Mouse (Mus musculus): ENCODE results near the gene Them7.

The Them7 gene

DNA sequence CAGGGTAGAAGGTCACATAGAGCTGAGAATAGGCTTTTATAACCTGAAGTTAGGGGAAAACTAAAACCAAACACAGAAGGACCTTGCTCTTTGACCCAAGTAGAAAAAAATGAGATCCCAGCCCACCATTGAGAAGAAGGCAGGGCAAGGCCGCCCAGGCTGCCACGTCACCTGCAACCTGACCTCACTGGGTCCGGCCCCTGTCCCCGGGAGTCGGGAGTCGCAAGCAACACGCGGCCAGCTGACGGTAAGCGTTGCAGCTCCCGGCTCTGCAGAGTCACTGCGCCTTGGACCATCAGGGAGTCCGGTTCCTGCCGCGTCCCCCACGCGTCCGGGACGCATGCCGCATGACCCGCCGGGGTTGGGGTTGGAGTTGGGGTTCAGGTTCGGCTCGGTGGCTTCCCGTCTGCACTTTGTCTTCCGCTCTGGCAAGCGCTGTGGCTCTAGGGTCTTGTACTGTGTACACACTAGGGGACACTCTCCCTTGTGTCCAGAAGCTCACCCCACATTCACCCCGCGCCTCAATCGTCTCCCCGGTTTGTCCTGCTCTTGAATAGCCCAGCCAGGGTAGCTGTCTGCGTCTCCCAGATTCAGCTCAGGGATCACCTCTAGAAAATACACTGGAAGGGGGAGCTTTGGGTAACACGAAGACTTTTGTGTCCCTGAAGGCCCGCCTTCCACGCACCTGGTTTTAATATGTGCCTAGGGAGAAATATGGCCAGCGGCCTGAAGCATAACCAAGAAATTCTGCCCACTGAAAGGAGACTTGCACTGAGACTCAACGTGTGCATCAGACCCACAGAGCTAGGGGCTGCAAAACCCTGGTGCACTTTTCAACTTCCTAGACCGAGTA is at the start of gene Them7:
Gene Them7 (plus strand): TSS at position 187 of the 853 bp plus-strand sequence.
- peak; percentile 63 for DNase-seq (ENCODE audit: extremely low spot score, low spot score)

DNA sequence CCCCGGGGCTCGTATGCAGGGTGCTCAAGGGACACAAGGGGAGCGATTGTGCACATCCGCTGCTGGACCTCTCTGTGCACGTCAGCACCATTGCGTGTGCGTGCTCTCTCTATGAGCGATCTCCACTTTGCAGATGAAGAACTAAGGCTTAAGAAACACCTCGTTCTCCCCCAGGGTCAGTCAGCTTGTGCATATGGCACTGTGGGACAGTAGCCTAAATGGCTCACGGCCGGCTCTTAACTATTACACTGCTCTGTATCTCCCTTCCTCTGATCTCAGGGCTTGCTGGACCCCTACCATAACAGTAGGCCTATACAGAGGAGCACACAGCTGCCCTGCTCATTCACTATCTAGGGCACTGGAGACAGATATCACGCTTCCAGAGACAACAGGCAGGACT is 45.2 kb upstream of the Them7 start:
- no peak for DNase-seq (ENCODE audit: extremely low spot score, low spot score)

DNA sequence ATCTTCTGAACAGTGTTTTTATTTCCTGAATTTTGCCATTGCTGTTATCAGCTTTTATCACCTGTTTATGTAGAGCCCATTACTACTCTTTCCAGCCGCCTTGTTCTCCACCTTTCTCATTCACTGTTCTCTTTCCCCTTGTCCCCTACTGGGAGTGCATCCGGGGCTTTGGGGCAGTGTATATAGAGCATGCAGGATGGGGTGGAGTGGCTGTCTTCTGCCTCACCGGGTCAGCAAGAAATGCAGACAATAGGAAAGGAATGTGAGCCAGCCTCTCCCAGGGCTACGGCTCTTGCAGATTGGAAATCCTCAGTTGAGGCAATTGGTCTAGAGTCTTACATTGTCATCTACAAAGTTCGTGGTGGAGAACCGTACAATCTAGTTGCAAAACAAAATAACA is 41.6 kb upstream of the Them7 start:
- DNase-seq (ENCODE audit: extremely low spot score, low spot score), result no peak

DNA sequence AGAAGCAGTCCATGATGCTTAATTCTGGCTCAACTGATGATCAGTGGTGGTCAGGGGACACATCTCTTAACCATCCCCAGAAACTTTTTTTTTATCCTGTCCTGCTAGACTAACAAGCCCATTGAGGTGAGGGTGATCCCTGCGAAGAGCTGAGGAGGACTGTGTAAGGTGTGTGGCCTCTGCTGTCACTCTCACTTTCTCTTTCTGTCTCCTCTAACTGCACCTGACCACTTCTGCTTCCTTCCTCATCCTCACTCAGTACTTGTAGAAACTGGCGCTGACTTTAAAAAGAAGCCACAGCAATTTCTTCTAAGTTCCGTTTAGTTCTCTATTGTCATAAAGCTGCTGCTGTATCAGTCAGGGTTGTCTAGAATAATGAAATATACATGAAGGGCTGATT is 39.0 kb upstream of the Them7 start:
- no peak for DNase-seq (ENCODE audit: extremely low spot score, low spot score)

DNA sequence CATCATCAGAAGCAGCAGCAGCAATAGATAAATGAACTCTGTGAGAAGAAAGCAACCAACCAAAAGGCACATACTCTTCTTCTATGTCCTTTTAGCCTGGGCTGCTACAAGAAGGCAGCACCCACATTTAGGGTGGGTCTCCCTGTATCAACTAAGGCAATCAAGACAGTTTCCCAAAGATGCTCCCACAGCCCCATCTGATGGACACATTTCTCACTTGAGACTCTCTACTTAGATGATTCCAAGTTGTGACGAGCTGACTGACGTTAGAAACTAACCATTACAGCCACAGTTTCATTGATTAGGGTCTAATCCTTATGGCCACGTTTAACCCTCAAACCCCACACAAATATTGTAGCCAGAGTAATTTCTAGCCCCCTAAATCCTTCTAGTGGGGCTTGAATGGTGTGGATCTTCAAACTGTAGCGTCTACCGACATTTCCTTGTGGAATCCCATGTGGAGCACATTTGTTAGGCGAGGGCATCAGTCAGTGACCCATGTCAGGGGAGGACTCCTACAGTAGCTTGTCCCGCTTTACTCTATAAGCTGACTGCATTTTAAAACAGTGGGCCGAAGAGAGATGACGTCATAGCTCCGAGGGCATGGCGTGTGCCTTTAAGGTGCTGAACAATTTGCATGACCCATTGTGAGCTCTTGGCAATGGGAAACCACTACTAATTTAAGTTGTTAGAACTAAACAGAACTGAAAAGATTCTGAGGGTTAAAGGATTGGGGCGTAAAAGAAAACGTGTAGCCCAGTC is 38.2 kb upstream of the Them7 start:
- DNase-seq (ENCODE audit: extremely low spot score, low spot score), result no peak

DNA sequence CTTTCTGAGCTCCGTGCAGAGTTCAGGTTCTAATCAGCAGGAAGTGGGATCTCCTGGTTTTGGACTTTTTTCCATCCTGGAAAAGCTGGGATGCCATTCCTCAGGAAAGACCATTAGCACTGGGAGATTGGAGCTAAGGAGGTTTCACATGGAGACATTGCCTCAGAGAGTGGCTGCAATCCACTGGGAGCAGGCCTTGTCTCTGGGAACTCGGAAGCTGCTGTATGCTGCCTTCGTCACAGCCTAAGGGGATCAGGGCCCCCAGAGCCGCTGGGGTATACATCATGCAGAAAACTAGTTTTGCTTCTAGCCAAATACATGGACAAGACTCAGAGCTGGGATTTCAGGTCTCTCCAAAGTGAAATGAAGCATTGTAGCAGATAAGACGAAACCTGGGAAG is 37.5 kb upstream of the Them7 start:
- no peak for DNase-seq (ENCODE audit: extremely low spot score, low spot score)

DNA sequence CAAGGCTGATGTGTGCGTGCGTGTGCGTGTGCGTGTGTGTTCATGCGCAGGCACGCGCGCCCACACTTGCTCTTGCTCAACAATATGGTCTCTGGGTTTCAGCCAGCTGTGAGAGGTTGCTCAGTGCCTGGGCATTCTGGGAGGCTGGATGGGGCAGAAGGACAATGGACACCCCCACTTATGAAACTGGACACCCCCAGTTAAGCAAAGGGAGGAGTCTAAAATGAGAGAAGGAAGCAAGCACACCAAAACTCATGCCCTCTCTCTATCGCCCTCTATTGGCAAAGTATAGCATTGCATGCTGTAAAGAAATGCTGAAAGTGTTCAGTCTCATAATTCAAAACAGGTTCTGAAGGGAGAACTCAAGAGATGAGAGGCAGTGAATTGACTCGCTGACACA is 35.9 kb upstream of the Them7 start:
- DNase-seq (ENCODE audit: extremely low spot score, low spot score), result no peak

DNA sequence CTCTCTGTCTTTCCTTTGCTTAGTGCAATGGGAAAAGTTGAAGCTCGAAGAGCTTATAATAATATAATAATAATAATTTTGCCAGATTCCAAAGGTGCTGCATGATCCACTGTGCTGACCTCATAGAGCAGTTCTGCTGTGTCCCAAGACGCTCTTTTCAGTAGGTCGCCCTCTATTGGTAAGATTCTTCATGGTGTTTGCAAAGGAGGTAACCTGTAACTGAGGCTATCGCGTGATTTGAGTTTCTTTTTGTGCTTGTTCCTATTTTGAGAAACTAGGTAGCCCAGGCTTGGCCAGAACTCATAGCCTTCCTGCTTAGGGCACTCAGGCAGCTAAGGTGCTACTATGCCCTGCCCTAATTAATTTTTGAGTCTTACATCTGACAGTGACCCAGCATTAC is 34.8 kb upstream of the Them7 start:
- DNase-seq (ENCODE audit: extremely low spot score, low spot score), result no peak

DNA sequence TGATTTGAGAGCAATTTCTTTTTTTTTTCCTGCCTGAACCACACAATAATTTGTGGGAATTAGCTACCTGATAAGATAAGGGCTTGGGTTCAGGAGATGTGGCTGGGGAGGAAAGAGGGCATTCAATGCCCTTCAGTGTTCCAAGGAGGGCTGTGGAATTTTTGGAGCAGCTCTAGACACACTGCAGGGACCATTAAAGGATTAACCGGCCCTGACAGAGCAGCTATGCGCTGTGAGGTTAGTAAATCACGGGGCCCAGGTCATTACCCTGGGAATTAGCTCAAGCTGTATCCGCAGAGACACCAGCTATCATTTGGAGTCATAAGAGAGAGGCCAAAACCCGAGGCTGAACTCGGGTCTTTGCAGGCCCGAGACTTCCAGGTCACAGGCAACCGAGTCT is 24.0 kb upstream of the Them7 start:
- no peak for DNase-seq (ENCODE audit: extremely low spot score, low spot score)

DNA sequence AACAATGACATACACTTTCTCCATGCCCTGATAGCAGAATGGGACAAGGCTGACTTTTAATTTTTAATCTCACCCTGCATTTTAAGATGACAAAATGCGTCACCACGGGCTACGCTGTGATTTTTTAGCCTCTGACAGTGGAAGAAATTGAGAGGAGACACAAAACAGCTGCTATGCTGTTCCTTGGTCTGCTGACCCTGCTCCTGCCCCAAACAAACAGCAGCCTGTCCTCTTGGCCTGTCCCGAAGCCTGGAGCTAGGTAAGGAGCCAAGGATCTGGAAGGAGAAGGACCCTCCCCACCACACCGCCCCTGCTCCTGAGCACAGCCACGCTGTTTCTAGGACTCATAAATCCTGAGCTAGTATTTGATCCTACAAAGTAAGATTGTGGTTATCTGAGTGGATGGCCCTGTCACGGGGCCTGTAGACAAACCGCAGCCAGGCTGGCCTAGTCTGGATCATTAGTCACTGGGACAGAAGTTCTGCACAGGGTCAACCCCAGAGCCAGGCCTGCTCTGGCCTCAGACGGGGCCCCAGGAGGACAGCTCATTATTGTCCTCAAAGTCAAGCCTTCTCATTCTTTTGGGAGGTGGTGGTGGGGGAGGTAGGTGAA is 17.5 kb upstream of the Them7 start:
- no peak for DNase-seq (ENCODE audit: extremely low spot score, low spot score)

DNA sequence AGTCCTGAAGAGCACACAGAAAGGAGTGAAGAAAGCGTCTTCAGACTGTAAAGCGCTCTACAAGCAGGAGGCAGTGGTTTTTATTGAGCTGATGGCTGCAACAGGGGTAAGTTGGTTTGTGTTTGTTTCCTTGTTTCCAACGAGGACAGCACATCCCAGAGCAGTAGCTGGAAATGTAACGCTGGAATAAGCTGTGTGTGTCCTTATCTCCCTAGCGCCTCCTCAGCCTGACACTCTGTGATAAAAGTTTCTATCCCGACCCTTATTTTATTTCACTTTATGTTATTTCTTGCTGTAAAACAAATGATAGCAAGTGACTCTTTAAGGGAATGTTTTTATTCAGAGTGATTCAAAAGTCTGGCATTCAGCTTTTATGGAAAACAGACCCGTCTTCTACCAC is 11.3 kb upstream of the Them7 start:
- DNase-seq (ENCODE audit: extremely low spot score, low spot score), result no peak

DNA sequence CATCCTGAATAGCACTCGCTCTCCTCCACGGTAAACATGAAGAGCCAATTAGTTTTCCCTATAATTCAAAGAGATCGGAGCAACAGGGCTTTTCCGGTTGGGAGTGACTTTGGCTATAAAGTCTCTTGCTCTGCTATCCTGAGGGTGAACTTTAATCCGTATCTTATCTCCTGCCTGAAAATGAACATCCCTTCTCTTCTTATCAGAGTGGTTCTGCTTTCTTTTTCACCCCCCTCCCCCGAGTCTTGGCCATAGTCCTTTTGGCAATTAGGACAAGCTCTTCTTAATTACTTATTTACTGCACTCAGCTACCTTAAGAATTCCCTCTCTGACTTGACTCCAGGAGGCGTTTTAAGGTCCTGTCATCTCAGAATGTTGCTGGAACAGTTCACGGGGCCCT is 8.2 kb upstream of the Them7 start:
- no peak for DNase-seq (ENCODE audit: extremely low spot score, low spot score)

DNA sequence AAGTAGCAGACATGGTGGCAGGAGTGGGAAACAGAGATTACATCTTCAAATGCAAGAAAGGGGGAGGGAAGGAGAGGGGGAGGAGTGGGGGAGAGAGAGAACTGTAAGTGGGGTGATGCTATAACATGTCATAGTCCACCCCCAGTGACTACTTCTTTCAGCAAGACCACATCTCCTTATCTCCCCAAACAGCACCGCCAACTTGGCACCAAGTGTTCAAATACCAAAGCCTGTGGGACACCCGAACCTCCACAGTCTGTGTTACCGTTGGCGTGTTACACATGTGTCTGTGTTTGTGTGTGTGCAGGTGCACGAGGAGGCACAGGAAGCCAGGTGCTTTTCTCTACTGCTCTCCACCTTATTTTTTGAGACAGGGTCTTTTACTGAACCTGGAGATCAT is 4.9 kb upstream of the Them7 start:
- no peak for DNase-seq (ENCODE audit: extremely low spot score, low spot score)

DNA sequence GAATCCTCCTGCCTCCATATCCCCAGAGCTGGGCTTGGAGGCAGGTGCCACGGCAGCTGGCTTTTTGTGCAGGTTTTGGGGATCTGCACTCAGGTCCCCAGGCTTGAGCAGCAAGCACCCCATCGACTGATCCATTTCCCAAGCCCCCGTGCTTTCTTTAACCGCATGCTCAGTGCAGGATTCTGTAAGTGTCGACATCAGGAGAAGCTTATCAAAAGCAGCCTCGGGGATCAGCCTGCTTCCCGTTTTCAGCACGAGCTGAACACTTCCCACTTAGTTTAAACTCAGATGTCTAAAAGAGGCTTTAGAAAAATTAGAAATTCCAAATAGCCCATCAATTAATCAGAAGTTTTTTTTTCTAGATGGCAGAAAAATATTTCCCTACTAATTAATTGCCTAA is 4.5 kb upstream of the Them7 start:
- no peak for DNase-seq (ENCODE audit: extremely low spot score, low spot score)

DNA sequence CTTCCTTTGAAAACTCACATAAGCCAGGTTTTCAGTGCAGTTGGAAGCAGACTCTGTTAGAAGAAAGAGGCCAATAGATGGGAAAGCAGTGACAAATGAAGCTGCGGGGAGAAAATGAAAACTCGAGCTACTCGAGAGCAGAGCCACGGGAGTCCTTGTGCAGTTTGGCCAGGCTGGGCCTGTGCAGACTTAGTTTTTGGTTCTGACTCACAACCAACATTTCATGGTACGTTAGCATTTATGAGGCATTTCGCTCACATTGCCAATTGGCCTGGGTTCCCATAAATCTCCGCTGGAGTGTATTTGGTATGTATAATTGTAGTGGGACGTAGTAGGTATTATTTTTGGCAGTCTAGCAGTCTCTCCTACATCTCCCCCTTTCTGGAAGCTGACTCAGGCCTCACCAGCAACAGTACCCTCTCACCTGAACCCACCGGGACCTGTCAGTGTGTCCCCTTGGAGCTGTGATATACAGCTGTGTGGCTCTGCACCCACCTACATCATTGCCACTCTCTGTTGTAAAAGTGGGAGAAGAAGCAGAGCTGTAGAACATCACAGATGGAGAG is 3.3 kb upstream of the Them7 start:
- no peak for DNase-seq (ENCODE audit: extremely low spot score, low spot score)

DNA sequence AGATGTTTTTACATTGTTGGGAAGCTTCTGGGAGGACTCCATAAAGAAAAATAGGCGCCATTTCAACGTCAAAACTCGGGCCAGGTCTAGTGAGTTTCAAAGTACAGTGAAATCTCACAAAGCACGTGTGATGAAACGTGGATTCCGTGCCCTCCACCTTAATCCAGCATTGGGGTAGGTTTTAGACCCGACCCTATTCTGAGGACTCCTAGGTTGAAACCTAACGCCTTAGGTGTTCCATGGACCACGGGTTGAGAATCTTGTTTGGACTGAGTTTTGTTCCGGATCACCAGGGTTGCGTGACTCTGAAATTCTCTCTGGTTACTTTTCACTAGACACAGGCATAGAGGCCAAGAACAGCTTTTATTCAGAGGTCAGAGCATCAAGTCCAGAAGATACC is 514 bp upstream of the Them7 start:
- no peak for DNase-seq (ENCODE audit: extremely low spot score, low spot score)

DNA sequence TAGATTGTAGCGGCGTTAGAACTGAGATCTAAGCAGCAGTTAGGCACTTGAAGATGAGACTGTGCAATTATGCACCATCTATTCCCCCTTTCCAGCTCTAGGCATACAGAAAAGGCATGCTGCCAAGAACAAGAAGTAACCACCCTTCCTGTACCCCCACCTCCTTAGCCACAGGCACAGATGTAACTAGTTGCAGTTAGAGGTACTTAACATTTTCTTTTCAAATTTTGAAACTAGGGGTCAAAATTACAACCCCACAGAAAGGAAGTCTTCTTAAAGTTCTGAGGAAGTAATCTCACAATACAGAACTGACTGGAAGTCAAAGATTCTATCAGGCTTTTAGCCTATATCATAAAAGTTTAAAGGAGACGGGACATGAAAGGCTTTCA is 861 bp downstream of the Them7 start:
- DNase-seq (ENCODE audit: extremely low spot score, low spot score), result no peak

DNA sequence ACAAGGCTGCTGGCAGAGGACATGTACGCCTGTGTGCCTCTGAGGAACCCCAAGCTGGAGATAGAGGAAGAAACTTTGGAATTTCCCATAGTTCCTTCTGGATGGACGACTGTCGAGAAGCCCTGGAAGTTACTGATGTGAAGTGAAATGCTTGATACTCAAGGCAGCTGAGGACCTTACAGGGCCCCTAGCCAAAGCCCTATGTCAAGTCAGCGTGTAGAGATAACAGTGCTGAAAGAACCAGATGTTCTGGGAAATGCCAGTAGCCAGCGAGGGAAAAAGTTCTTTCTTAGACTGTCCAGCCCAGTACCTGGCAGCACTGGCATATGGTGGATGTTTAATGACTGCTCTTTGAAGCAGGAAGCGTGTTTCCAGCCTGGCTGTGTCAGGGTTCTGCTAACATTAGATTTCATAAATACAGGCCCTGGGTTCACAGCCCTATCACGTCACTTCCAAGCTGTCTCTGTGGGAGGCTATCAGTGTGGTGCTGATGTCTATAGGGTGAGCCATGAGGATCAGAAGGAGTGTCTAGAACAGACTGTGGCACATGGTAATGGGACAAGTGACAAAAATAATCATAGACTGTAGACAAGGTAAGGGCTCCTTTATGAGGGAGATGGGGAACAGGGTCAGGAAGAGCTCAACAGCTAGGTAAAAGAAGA is 2.3 kb downstream of the Them7 start:
- DNase-seq (ENCODE audit: extremely low spot score, low spot score), result no peak

DNA sequence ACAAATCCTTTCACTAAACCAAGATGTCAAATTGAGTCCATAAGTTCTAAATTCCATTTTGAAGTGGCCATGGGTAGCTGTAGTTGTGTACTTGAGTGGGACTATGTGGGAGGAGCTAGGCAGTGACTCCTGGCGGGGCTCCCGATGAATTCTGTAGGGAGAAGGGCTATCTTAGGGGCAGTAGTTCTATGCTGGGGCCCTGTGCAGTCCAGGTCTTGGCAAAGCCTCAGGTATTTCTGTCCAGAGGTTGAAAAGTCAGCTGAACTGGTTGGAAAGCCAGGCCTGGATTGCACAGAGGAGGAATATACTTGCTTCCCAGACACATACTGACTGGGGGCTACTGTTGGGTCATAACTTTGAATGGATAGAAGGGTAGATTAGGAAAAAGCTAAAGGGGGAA is 4.3 kb downstream of the Them7 start:
- no peak for DNase-seq (ENCODE audit: extremely low spot score, low spot score)

DNA sequence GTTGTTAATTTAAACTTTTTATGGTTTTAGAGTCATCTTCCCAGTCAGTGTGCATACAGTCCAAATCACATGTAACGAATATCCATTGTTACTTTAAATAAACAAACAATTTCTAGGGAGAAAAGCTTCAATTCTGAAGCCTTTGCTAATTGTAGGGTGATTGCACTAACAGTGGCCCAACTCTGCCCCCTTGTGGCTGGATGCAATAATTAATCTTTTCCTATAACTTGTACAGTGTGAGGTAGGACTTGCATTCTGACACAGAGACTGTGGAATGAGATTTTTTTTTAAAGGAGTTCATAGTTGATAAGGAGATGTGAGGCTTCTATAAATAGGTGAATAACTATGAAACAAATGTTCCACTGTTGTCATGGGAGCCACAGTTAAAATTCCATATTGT is 6.2 kb downstream of the Them7 start:
- DNase-seq (ENCODE audit: extremely low spot score, low spot score), result peak; percentile 61

DNA sequence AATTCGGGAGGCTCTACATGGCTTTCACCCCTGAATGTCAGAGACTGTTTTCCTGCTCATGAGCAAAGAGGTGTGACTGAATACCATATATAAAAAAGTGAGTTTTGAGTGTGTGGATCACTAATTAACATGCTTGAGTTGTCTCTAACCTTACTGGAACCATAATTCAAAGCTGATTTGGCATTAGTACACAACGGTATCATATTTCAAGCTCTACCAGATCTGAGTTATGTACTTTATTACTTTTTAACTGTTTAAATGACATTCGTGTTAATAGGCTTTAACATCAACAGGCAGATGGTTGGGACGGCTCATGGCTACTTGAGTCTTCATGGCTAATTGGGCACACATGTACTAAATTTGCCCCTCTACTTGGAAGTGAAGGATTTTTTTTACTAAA is 8.3 kb downstream of the Them7 start:
- DNase-seq (ENCODE audit: extremely low spot score, low spot score), result no peak

DNA sequence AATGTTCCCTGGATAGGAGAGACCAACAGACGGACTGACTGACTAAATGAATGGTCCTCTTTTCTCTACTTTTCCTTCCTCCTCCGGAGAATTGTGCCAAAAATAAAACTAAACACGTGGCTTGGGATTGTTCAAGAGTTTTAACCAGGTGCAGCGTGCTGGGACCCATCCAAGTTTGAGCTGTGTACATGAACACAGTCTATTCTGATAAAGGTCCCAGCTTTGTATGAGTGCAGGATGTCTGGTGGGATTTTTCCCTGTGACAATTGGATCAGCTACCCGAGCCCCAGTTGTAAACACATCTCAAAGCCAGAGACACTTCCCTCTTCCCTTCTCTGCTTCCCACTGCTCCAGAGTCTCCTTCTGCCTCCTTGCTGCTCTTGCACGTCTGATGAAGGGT is 10.2 kb downstream of the Them7 start:
- DNase-seq (ENCODE audit: extremely low spot score, low spot score), result no peak
